Mouse (Mus musculus): ENCODE measurements at regions not wholly inside any gene's neighbourhood (a gene's known extent, or its start where the extent isn't known, plus 50 kb on each side); places are given as distances from the start of the nearest gene placed in this dataset.
A peak's percentile ranks its signal among the peaks of the same experiment; 100 is the strongest.

- ATAC-seq (ENCODE audit: insufficient number of reproducible peaks, low FRiP score, low TSS enrichment, low read depth): no peak
- Histone ChIP-seq H3K27ac (replicated peaks) (no peak overlapping the region), H3K9me3 (replicated peaks) (no peaks in the 10 kb centered on the region), H3K4me3 (replicated peaks) (no peak overlapping the region), H3K36me3 (no peaks in the 10 kb centered on the region), H3K4me1 (no peaks in the 10 kb centered on the region), H3K4me2 (replicated peaks) (no peak overlapping the region), H3K9ac (no peak overlapping the region), H3K27me3 (no peaks in the 10 kb centered on the region)
- 96% methylated on average over 8 of the region's 8 CpGs for WGBS
These were observed 70.5 kb upstream of the Yae1d1 start for GRCm38 (mm10) chr13:18063677-18064076.

- Histone ChIP-seq H3K9ac (no peak overlapping the region), H3K4me1 (no peaks in the 10 kb centered on the region), H3K36me3 (no peaks in the 10 kb centered on the region), H3K27ac (replicated peaks) (no peak overlapping the region), H3K4me3 (replicated peaks) (no peak overlapping the region), H3K9me3 (replicated peaks) (no peaks in the 10 kb centered on the region), H3K27me3 (no peaks in the 10 kb centered on the region), H3K4me2 (replicated peaks) (no peak overlapping the region)
- 69% methylated on average over 2 of the region's 2 CpGs for WGBS
- no peak for ATAC-seq (ENCODE audit: insufficient number of reproducible peaks, low FRiP score, low TSS enrichment, low read depth)
These were observed 67.1 kb upstream of the Yae1d1 start for GRCm38 (mm10) chr13:18060265-18060664.

GRCm38 (mm10) chr13:18057231-18057912 lies 64.2 kb upstream of the Yae1d1 start:
- no peaks in the 10 kb centered on the region for H3K4me1 ChIP-seq
- no peak overlapping the region for H3K4me2 ChIP-seq (replicated peaks)
- 0 out of 2 replicates have a peak, but pooled peaks have one; percentile 47 for ATAC-seq (ENCODE audit: insufficient number of reproducible peaks, low FRiP score, low TSS enrichment, low read depth)
- 0 out of 2 replicates have a peak, but pooled peaks cover 2% of the 10 kb centered on the region for H3K9me3 ChIP-seq (replicated peaks)
- no peak overlapping the region for H3K27ac ChIP-seq (replicated peaks)
- WGBS: 25% methylated on average over 8 of the region's 8 CpGs
- no peak overlapping the region for H3K4me3 ChIP-seq (replicated peaks)
- H3K27me3 ChIP-seq: no peaks in the 10 kb centered on the region
- H3K36me3 ChIP-seq: no peaks in the 10 kb centered on the region
- no peak overlapping the region for H3K9ac ChIP-seq

- no peak overlapping the region for H3K4me3 ChIP-seq (replicated peaks)
- H3K4me1 ChIP-seq: no peaks in the 10 kb centered on the region
- H3K27me3 ChIP-seq: no peaks in the 10 kb centered on the region
- H3K27ac ChIP-seq (replicated peaks): no peak overlapping the region
- H3K4me2 ChIP-seq (replicated peaks): no peak overlapping the region
- 0 out of 2 replicates have a peak, but pooled peaks cover 2% of the 10 kb centered on the region for H3K9me3 ChIP-seq (replicated peaks)
- ATAC-seq (ENCODE audit: insufficient number of reproducible peaks, low FRiP score, low TSS enrichment, low read depth): no peak
- 60% methylated on average over 3 of the region's 3 CpGs for WGBS
- H3K36me3 ChIP-seq: no peaks in the 10 kb centered on the region
- no peak overlapping the region for H3K9ac ChIP-seq
These were observed 63.7 kb upstream of the Yae1d1 start for GRCm38 (mm10) chr13:18056816-18057215.

- Histone ChIP-seq H3K27ac (replicated peaks) (no peak overlapping the region), H3K4me3 (replicated peaks) (no peak overlapping the region), H3K9ac (no peak overlapping the region), H3K4me1 (no peaks in the 10 kb centered on the region), H3K36me3 (no peaks in the 10 kb centered on the region), H3K9me3 (replicated peaks) (no peaks in the 10 kb centered on the region), H3K4me2 (replicated peaks) (no peak overlapping the region), H3K27me3 (no peaks in the 10 kb centered on the region)
- 84% methylated on average over 6 of the region's 6 CpGs for WGBS
- ATAC-seq (ENCODE audit: insufficient number of reproducible peaks, low FRiP score, low TSS enrichment, low read depth): no peak
These were observed 50.0 kb upstream of the Yae1d1 start for GRCm38 (mm10) chr13:18043154-18043553.
